35 mouse cellular contexts compared by ENCODE assay signal in the genomic region with DNA sequence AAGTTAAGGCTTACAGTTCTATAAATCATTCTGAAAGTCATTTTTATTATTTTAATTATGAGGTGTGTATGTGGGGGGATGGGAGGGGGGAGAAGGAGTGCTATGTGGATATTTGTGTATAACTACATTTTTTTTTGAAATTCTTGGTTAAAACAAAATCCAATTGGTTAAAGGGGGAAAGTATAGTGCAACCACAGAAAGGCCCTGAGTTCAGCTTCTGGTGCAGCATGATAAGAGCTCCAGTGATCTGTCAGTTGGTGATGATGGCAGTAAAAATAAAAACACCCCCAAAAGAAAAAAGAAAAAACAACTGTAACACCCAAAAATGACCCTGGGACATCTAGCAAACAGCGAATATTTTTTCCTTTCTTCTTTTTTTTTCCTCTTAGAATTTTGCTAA.
"Had no signal": no experiment of that assay in that cellular context is flagged by ENCODE, and none has a peak within 500 bp of the region (broad histone marks: within the 10 kb centered on the region; RNA-seq: fewer than 3 reads in every experiment).

No protein-coding gene starts in this region.

- H3K27ac ChIP-seq: heart, embryonic 10.5 days; heart, embryonic 13.5 days; heart, embryonic 15.5 days; hindbrain, embryonic 10.5 days; hindbrain, embryonic 12.5 days; hindbrain, embryonic 13.5 days; hindbrain, embryonic 14.5 days; hindbrain, embryonic 15.5 days; hindbrain, postnatal 0 days; intestine, embryonic 15.5 days; kidney, embryonic 15.5 days; kidney, postnatal 0 days; layer of hippocampus, adult 2 months had no signal

- H3K4me3 ChIP-seq: heart, embryonic 10.5 days; heart, embryonic 12.5 days; heart, embryonic 13.5 days; heart, embryonic 15.5 days; hindbrain, embryonic 10.5 days; hindbrain, embryonic 12.5 days; hindbrain, embryonic 13.5 days; hindbrain, embryonic 15.5 days; intestine, embryonic 15.5 days; kidney, embryonic 15.5 days; layer of hippocampus, adult 2 months had no signal

- H3K4me2 ChIP-seq: heart, embryonic 11.5 days; heart, embryonic 12.5 days; heart, embryonic 13.5 days; heart, embryonic 15.5 days; hindbrain, embryonic 12.5 days; hindbrain, embryonic 13.5 days; hindbrain, embryonic 14.5 days; hindbrain, embryonic 15.5 days; intestine, embryonic 15.5 days; kidney, embryonic 15.5 days had no signal

- H3K27me3 ChIP-seq: heart, embryonic 12.5 days; heart, embryonic 13.5 days; heart, embryonic 15.5 days; hindbrain, embryonic 12.5 days; hindbrain, embryonic 13.5 days; hindbrain, embryonic 15.5 days; intestine, embryonic 15.5 days; kidney, embryonic 15.5 days had no signal

- H3K9ac ChIP-seq: heart, embryonic 12.5 days; heart, embryonic 13.5 days; heart, embryonic 15.5 days; hindbrain, embryonic 12.5 days; hindbrain, embryonic 13.5 days; hindbrain, embryonic 14.5 days; hindbrain, embryonic 15.5 days; intestine, embryonic 15.5 days; kidney, embryonic 15.5 days had no signal

- ATAC-seq: hindbrain, embryonic 16.5 days; hindbrain, postnatal 0 days; inflammation-experienced regulatory T-cells, adult 6 months; intestine, embryonic 15.5 days; intestine, embryonic 16.5 days; intestine, postnatal 0 days had no signal

- H3K36me3 ChIP-seq: heart, embryonic 10.5 days; heart, embryonic 12.5 days; heart, embryonic 13.5 days; heart, embryonic 15.5 days; hindbrain, embryonic 10.5 days; hindbrain, embryonic 12.5 days; hindbrain, embryonic 13.5 days; hindbrain, embryonic 15.5 days; intestine, embryonic 15.5 days; kidney, embryonic 15.5 days had no signal

- H3K4me1 ChIP-seq: heart, embryonic 10.5 days; heart, embryonic 12.5 days; heart, embryonic 13.5 days; heart, embryonic 15.5 days; hindbrain, embryonic 10.5 days; hindbrain, embryonic 12.5 days; hindbrain, embryonic 13.5 days; hindbrain, embryonic 15.5 days; intestine, embryonic 15.5 days; kidney, embryonic 15.5 days had no signal

- H3K9me3 ChIP-seq: heart, embryonic 10.5 days; heart, embryonic 12.5 days; heart, embryonic 15.5 days; hindbrain, embryonic 10.5 days; hindbrain, embryonic 13.5 days; hindbrain, embryonic 15.5 days; intestine, embryonic 15.5 days; kidney, embryonic 15.5 days had no signal

- DNase-seq: heart, postnatal 10 days; heart, postnatal 14 days; heart, postnatal 36 days; heart, postnatal 4 days; kidney, adult 11 months; kidney, adult 18-20 months; kidney, adult 2 months; kidney, adult 8-10 months; kidney, adult 9 months; kidney, postnatal 10 days; kidney, postnatal 14 days; kidney, postnatal 25 days; kidney, postnatal 36 days; kidney, postnatal 4 days; layer of hippocampus, adult 9-11 months; layer of hippocampus, postnatal 36 days had no signal
